Mouse (Mus musculus): ENCODE data around the gene Olfr746.

The Olfr746 gene

DNA sequence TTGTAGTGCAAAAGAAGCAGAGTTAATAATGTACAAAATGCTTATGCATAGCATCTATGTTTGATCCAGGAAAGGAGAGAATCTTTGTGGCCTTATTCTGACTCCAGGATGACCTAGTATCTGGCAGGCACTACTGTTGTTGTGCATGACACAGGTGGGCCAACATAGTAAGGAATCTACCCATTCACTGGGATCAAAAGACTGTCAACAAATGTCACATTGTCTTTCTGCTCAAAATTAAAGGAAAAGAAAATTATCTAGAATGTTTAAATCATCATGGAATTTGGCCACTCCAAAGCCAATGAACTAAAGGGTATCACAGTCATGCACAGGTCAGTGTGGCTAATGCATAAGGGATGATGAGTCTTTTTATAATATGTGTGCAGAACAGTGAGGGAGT is at the start of gene Olfr746:
Olfr746 (plus strand) TSS at position 301 of the 400 bp plus-strand sequence.
- DNase-seq (ENCODE audit: inconsistent ontology term), result no peak

DNA sequence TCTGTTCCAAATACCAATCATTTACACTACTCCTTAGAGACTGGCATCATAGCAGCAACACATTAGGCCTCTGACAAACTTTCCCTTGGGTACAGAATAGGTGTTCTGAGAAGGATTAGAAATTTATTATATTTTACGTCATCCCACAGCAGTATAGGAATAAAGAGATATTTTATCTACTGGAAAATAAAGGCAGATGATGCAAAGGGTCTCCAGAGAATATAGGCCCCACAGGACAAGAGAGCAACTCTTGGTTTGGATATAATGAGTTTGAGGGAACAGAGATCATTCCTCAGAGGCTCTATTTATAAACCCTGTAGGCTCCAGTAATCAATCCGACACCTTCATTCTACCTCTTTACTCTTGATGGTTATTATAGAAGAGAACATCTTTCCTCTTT is 32.3 kb upstream of the Olfr746 start, which contains the start of gene Olfr744:
Olfr744 (plus strand) TSS at position 301 of the 400 bp plus-strand sequence.
- DNase-seq (ENCODE audit: inconsistent ontology term), result no peak

- DNase-seq (ENCODE audit: inconsistent ontology term), result no peak
These were observed 7.8 kb upstream of the Olfr746 start, which contains the start of gene Olfr745 for GRCm38 (mm10) chr14:50639088-50639487. Gene Olfr745 (plus strand): TSS chr14:50639388.

GRCm38 (mm10) chr14:50693106-50693505 is 46.2 kb downstream of the Olfr746 start, which contains the start of gene Olfr747:
Gene Olfr747 (minus strand): TSS chr14:50693206.
- DNase-seq (ENCODE audit: inconsistent ontology term), result no peak
